Mouse (Mus musculus): Measurements from ENCODE around the gene Gimap3. TPM values are rescaled to one million over a fixed set of nuclear protein-coding genes. Genes with fewer than 3 reads are reported as not detected.

Gene Gimap3
- polyA plus RNA-seq (2015; fragmentation: Nextera tagmentation; extraction: Ambion mirVana): 0.08 and 0.10 TPM in 2 replicates

GRCm38 (mm10) chr6:48770696-48771095 is at the start of gene Gimap3:
TSS of gene Gimap3 (minus strand) at chr6:48770851.
- ATAC-seq (ENCODE audit: low read depth): no peak
- no peaks in the 10 kb centered on the region for H3K27me3 ChIP-seq (ENCODE audit: control insufficient read depth, insufficient read depth, low read depth, low read length)
- H3K9me3 ChIP-seq (ENCODE audit: control insufficient read depth, low read length): no peaks in the 10 kb centered on the region
- no peaks in the 10 kb centered on the region for H3K36me3 ChIP-seq (ENCODE audit: control insufficient read depth, insufficient read depth, low read length)
- no peak within 1 kb of the TSS for H3K4me2 ChIP-seq (ENCODE audit: low read depth, low read length)
- no peak within 1 kb of the TSS for H3K4me3 ChIP-seq (ENCODE audit: low read length)
- no peak within 1 kb of the TSS for H3K9ac ChIP-seq (ENCODE audit: low read length)
- WGBS: 83% methylated on average over 3 of the region's 3 CpGs
- no peak within 1 kb of the TSS for H3K27ac ChIP-seq (ENCODE audit: low read length)
- H3K4me1 ChIP-seq (replicated peaks; ENCODE audit: control insufficient read depth, insufficient read depth, low read length): no peaks in the 10 kb centered on the region

GRCm38 (mm10) chr6:48817815-48818214 is 47.2 kb upstream of the Gimap3 start:
- no peak overlapping the region for H3K4me2 ChIP-seq (ENCODE audit: low read depth, low read length)
- peak; percentile 74; the same call in 1 of the 2 replicates for ATAC-seq (ENCODE audit: low read depth)
- WGBS: 4% methylated on average over 6 of the region's 6 CpGs
- no peaks in the 10 kb centered on the region for H3K36me3 ChIP-seq (ENCODE audit: control insufficient read depth, insufficient read depth, low read length)
- no peaks in the 10 kb centered on the region for H3K4me1 ChIP-seq (replicated peaks; ENCODE audit: control insufficient read depth, insufficient read depth, low read length)
- no peak overlapping the region for H3K4me3 ChIP-seq (ENCODE audit: low read length)
- H3K27me3 ChIP-seq (ENCODE audit: control insufficient read depth, insufficient read depth, low read depth, low read length): no peaks in the 10 kb centered on the region
- no peak overlapping the region for H3K9ac ChIP-seq (ENCODE audit: low read length)
- H3K9me3 ChIP-seq (ENCODE audit: control insufficient read depth, low read length): no peaks in the 10 kb centered on the region
- H3K27ac ChIP-seq (ENCODE audit: low read length): no peak overlapping the region

GRCm38 (mm10) chr6:48815013-48815412 is 44.4 kb upstream of the Gimap3 start:
- no peaks in the 10 kb centered on the region for H3K9me3 ChIP-seq (ENCODE audit: control insufficient read depth, low read length)
- no peak for ATAC-seq (ENCODE audit: low read depth)

GRCm38 (mm10) chr6:48809494-48810219 is 39.0 kb upstream of the Gimap3 start:
- H3K9ac ChIP-seq (ENCODE audit: low read length): no peak overlapping the region
- 38% methylated on average over 3 of the region's 3 CpGs for WGBS
- no peaks in the 10 kb centered on the region; the same call in 1 of the 2 replicates for H3K9me3 ChIP-seq (ENCODE audit: control insufficient read depth, low read length)
- H3K36me3 ChIP-seq (ENCODE audit: control insufficient read depth, insufficient read depth, low read length): no peaks in the 10 kb centered on the region
- no peak overlapping the region for H3K4me3 ChIP-seq (ENCODE audit: low read length)
- peak overlapping the region; percentile 86 for H3K27ac ChIP-seq (ENCODE audit: low read length)
- ATAC-seq (ENCODE audit: low read depth): peak; percentile 91
- H3K4me2 ChIP-seq (ENCODE audit: low read depth, low read length): no peak overlapping the region
- H3K4me1 ChIP-seq (replicated peaks; ENCODE audit: control insufficient read depth, insufficient read depth, low read length): peaks cover 5% of the 10 kb centered on the region; the same call in 1 of the 2 replicates
- H3K27me3 ChIP-seq (ENCODE audit: control insufficient read depth, insufficient read depth, low read depth, low read length): no peaks in the 10 kb centered on the region

More at GRCm38 (mm10) chr6:48815013-48815412, 44.4 kb upstream of the Gimap3 start:
- no peaks in the 10 kb centered on the region for H3K36me3 ChIP-seq (ENCODE audit: control insufficient read depth, insufficient read depth, low read length)
- H3K27me3 ChIP-seq (ENCODE audit: control insufficient read depth, insufficient read depth, low read depth, low read length): no peaks in the 10 kb centered on the region
- H3K4me1 ChIP-seq (replicated peaks; ENCODE audit: control insufficient read depth, insufficient read depth, low read length): no peaks in the 10 kb centered on the region
- H3K4me2 ChIP-seq (ENCODE audit: low read depth, low read length): no peak overlapping the region
- H3K27ac ChIP-seq (ENCODE audit: low read length): no peak overlapping the region
- H3K4me3 ChIP-seq (ENCODE audit: low read length): no peak overlapping the region
- H3K9ac ChIP-seq (ENCODE audit: low read length): no peak overlapping the region

DNA sequence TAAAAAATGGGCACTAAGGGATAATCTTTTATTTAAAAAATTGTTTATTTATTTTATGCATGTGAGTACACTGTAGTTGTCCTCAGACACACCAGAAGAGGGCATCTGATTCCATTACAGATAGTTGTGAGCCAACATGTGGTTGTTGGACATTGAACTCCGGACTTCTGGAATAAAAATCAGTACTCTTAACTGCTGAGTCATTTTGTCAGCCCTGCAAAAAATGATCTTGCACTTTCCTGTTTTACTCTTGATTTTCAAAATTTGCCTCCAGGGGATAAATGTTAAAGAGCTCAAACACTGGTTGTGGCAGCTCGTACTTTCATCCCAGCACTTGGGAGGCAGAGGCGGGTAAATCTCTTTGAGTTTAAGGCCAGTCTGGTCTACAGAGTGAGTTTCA is 36.1 kb upstream of the Gimap3 start:
- Histone ChIP-seq H3K4me1 (replicated peaks; ENCODE audit: control insufficient read depth, insufficient read depth, low read length) (peaks cover 5% of the 10 kb centered on the region; the same call in 1 of the 2 replicates), H3K27me3 (ENCODE audit: control insufficient read depth, insufficient read depth, low read depth, low read length) (no peaks in the 10 kb centered on the region), H3K9ac (ENCODE audit: low read length) (no peak overlapping the region), H3K4me2 (ENCODE audit: low read depth, low read length) (no peak overlapping the region), H3K4me3 (ENCODE audit: low read length) (no peak overlapping the region), H3K36me3 (ENCODE audit: control insufficient read depth, insufficient read depth, low read length) (no peaks in the 10 kb centered on the region), H3K9me3 (ENCODE audit: control insufficient read depth, low read length) (peaks cover 3% of the 10 kb centered on the region), H3K27ac (ENCODE audit: low read length) (no peak overlapping the region)
- no peak for ATAC-seq (ENCODE audit: low read depth)
- WGBS: 92% methylated on average over 3 of the region's 3 CpGs

DNA sequence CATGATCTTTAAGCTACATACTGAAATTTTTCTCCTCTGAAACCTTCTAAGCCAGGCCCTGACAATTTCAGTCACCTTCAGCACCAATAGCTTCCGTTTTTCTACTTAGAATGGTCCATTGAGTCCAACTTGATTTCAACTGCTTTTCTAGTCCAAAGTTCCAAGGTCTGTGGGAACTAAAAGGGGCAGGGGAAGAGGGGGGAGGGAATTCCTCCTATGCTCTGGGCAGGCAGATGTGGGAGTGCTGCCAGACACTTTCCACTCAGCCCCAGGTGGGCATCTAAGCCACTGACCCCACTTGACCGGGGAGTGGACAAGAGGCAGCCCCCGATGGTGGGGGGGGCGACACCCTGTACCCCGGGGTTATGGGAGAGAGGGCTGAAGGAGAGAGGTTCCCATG is 33.7 kb upstream of the Gimap3 start:
- Histone ChIP-seq H3K9ac (ENCODE audit: low read length) (no peak overlapping the region), H3K27me3 (ENCODE audit: control insufficient read depth, insufficient read depth, low read depth, low read length) (no peaks in the 10 kb centered on the region), H3K4me1 (replicated peaks; ENCODE audit: control insufficient read depth, insufficient read depth, low read length) (peaks cover 5% of the 10 kb centered on the region; the same call in 1 of the 2 replicates), H3K36me3 (ENCODE audit: control insufficient read depth, insufficient read depth, low read length) (no peaks in the 10 kb centered on the region), H3K9me3 (ENCODE audit: control insufficient read depth, low read length) (peaks cover 3% of the 10 kb centered on the region), H3K4me2 (ENCODE audit: low read depth, low read length) (no peak overlapping the region), H3K27ac (ENCODE audit: low read length) (no peak overlapping the region), H3K4me3 (ENCODE audit: low read length) (no peak overlapping the region)
- WGBS: 90% methylated on average over 5 of the region's 5 CpGs
- no peak for ATAC-seq (ENCODE audit: low read depth)

GRCm38 (mm10) chr6:48803406-48804051 is 32.9 kb upstream of the Gimap3 start:
- H3K4me3 ChIP-seq (ENCODE audit: low read length): no peak overlapping the region
- H3K36me3 ChIP-seq (ENCODE audit: control insufficient read depth, insufficient read depth, low read length): no peaks in the 10 kb centered on the region
- H3K9ac ChIP-seq (ENCODE audit: low read length): no peak overlapping the region
- no peaks in the 10 kb centered on the region for H3K27me3 ChIP-seq (ENCODE audit: control insufficient read depth, insufficient read depth, low read depth, low read length)
- H3K4me2 ChIP-seq (ENCODE audit: low read depth, low read length): no peak overlapping the region
- no peak for ATAC-seq (ENCODE audit: low read depth)
- H3K27ac ChIP-seq (ENCODE audit: low read length): no peak overlapping the region
- peaks cover 3% of the 10 kb centered on the region for H3K9me3 ChIP-seq (ENCODE audit: control insufficient read depth, low read length)
- H3K4me1 ChIP-seq (replicated peaks; ENCODE audit: control insufficient read depth, insufficient read depth, low read length): peaks cover 3% of the 10 kb centered on the region; the same call in 1 of the 2 replicates

DNA sequence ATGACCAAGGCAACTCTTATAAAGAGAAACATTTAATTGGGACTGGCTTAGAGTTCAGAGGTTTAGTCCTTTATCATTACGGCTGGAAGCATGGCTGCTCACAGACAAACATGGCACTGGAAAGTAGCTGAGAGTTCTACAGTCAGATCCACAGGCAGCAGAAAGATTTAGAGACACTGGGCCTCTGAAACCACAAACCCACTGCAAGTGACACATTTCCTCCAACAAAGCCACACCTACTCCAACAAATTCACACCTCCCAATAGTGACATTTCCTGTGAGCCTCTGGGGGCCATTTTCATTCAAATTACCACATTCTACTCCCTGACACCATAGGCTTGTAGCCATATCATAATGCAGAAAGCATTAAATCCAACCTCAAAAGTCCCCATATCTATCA is 31.2 kb upstream of the Gimap3 start:
- no peak overlapping the region for H3K4me3 ChIP-seq (ENCODE audit: low read length)
- H3K36me3 ChIP-seq (ENCODE audit: control insufficient read depth, insufficient read depth, low read length): no peaks in the 10 kb centered on the region
- H3K4me1 ChIP-seq (replicated peaks; ENCODE audit: control insufficient read depth, insufficient read depth, low read length): no peaks in the 10 kb centered on the region
- 67% methylated on average over 1 of the region's 1 CpGs for WGBS
- no peaks in the 10 kb centered on the region for H3K27me3 ChIP-seq (ENCODE audit: control insufficient read depth, insufficient read depth, low read depth, low read length)
- ATAC-seq (ENCODE audit: low read depth): no peak
- H3K9ac ChIP-seq (ENCODE audit: low read length): no peak overlapping the region
- H3K9me3 ChIP-seq (ENCODE audit: control insufficient read depth, low read length): peaks cover 3% of the 10 kb centered on the region
- no peak overlapping the region for H3K4me2 ChIP-seq (ENCODE audit: low read depth, low read length)
- H3K27ac ChIP-seq (ENCODE audit: low read length): no peak overlapping the region

- Histone ChIP-seq H3K9ac (ENCODE audit: low read length) (no peak overlapping the region), H3K9me3 (ENCODE audit: control insufficient read depth, low read length) (no peaks in the 10 kb centered on the region), H3K4me2 (ENCODE audit: low read depth, low read length) (no peak overlapping the region), H3K36me3 (ENCODE audit: control insufficient read depth, insufficient read depth, low read length) (no peaks in the 10 kb centered on the region), H3K27me3 (ENCODE audit: control insufficient read depth, insufficient read depth, low read depth, low read length) (no peaks in the 10 kb centered on the region), H3K27ac (ENCODE audit: low read length) (no peak overlapping the region), H3K4me3 (ENCODE audit: low read length) (no peak overlapping the region), H3K4me1 (replicated peaks; ENCODE audit: control insufficient read depth, insufficient read depth, low read length) (peaks cover 24% of the 10 kb centered on the region)
- ATAC-seq (ENCODE audit: low read depth): no peak
- 58% methylated on average over 2 of the region's 2 CpGs for WGBS
Observed at GRCm38 (mm10) chr6:48787867-48788266, 17.2 kb upstream of the Gimap3 start.

Measured in lung, embryonic 16.5 days (tissue).